Mouse (Mus musculus) layer of hippocampus, postnatal 14 days (tissue): ENCODE results near the gene Icos. TPM values are rescaled to one million over a fixed set of nuclear protein-coding genes. Genes with fewer than 3 reads are reported as not detected.

ENCODE experiments used
- DNase-seq, 2 experiments: peaks; one replicate each; pipeline ENCODE4 v3.0.0; 2021 to 2022; ENCODE audit warnings: low spot score in 2 of 2, mixed read lengths in 1 of 2
- long read RNA-seq, 2 experiments: library from polyadenylated mRNA; stranded (forward); transcript quantifications; one replicate each; pipeline ENCODE4 v2.0.0; 2021
- total RNA-seq, 2 experiments: library from RNA; stranded (reverse); gene quantifications; 2 replicates each; pipeline ENCODE4 v1.2.3; 2021

Gene Icos
- total RNA-seq: under 1 TPM; 0.17 to 0.21 TPM
- long read RNA-seq, experiment 1: 0 reads
- long read RNA-seq, experiment 2: 0 reads

GRCm38 (mm10) chr1:60977641-60978040 is at the start of gene Icos:
Icos (plus strand) TSS chr1:60977927.
- DNase-seq: no peak

DNA sequence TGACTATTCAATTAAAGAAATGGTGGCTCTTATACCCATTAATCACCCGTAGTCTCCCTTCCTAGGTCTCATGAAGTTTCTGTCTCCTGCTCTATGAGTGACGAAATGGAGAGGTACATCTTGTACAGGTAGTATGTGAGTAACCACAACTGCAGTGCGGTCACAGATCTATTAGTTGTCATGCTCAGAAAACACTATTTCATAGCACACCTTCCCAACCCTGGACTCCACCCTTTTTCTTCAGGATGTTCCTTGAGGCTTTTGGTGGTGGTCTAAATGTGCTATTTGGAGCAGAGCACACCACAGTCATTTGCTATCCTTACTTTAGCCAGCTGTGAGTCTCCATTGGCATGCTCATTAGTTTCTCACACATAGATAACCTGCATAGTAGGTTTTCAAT is 48.7 kb upstream of the Icos start:
- no peak for DNase-seq

- DNase-seq: no peak
Observed at GRCm38 (mm10) chr1:60930397-60930796, 47.3 kb upstream of the Icos start.

DNA sequence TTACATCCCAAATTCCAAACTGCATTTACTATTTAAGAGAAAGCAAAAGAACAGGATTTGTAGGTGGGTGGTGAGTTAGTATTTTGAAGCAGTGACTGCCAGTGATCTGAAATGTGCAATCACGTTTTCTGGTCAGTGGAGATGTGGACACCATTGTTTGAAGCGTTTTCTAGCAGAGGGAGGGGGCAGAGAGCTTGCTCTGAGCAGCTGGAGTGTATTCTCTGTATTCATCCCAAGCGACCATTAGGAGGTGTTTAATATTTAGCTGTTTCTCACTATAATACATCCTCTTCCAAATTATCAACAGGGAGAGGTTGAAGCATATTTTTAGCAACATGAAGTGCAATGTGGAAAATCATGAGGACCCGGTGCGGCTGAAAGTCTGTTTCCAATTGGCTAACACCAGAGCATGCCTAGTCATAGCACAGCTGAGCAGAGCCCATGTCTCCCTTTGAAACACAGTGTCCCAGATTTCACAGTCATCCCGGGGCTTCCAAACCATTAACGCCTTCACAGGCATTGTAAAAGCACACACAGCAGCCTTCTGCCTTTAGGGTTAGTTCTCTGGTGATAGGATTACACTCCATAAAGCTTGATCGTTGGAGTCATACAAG is 41.7 kb upstream of the Icos start:
- peak in 1 of 2 experiments; percentile 71 for DNase-seq

- DNase-seq: no peak
Observed at GRCm38 (mm10) chr1:60936963-60937711, 40.6 kb upstream of the Icos start.

- no peak for DNase-seq
Observed at GRCm38 (mm10) chr1:60938256-60938655, 39.5 kb upstream of the Icos start.

GRCm38 (mm10) chr1:60938974-60939373 is 38.8 kb upstream of the Icos start:
- DNase-seq: no peak

DNA sequence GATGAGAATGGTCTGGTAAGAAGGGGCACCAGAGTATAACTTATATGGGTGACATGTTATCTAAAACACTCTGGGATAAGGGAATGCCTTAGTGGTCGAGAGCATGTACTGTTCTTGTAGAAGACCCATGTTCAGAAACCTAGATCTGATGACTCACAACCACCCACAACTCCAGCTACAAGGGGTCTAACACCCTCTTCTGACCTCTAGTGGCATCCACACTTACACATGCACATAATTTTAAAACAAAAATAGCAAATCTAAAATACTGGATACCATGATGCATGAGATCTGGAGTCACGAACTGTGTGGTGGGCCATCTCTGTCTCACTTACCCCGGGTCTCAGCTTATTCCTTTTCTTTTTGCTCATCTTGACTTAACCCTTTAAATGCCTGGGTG is 37.7 kb upstream of the Icos start:
- no peak for DNase-seq

GRCm38 (mm10) chr1:60940620-60941019 is 37.1 kb upstream of the Icos start:
- DNase-seq: no peak

- DNase-seq: no peak
Observed at GRCm38 (mm10) chr1:60941056-60942048, 36.4 kb upstream of the Icos start.

GRCm38 (mm10) chr1:60942921-60943320 is 34.8 kb upstream of the Icos start:
- DNase-seq: no peak

DNA sequence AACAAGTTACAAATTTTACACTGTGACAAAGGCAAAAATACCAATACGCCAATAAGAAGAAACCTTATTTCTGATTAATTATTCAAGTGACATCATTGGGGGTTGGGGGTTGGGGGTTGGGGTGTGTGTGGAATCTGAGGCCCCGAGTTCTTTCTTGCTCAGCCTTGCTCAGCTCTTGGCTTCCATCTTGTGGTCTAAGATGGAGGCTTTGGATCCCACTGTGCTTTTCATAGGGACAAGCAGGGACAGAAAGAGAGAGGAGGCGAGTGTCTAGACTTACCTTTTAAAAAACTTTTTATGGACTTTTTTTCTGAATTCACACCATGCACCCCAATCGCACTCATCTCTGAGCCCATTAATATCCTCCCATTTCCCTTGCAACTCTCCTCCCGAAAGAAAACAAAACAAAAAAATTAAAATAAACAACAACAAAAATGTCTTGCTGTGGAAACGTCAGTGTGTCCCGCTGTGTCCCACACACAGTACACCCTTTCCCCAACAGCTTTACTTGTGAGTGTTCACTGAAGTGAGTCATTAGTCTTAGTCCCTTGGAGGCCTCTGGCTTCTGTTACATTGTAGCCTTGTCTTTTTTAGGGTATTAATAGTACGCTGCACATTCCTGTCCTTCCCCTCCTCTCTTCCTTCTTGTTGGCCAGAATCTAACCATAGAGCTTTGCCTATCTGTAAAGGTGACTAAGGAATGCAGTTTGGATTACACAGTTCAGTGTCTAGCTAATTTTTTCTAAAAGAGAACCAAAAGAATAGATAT is 31.9 kb upstream of the Icos start:
- no peak for DNase-seq

GRCm38 (mm10) chr1:60948112-60948511 is 29.6 kb upstream of the Icos start:
- DNase-seq: no peak

- DNase-seq: no peak
Observed at GRCm38 (mm10) chr1:60952958-60953357, 24.8 kb upstream of the Icos start.

GRCm38 (mm10) chr1:60953686-60954085 is 24.0 kb upstream of the Icos start:
- no peak for DNase-seq

GRCm38 (mm10) chr1:60954759-60955158 is 23.0 kb upstream of the Icos start:
- peak in 1 of 2 experiments; percentile 49 for DNase-seq

DNA sequence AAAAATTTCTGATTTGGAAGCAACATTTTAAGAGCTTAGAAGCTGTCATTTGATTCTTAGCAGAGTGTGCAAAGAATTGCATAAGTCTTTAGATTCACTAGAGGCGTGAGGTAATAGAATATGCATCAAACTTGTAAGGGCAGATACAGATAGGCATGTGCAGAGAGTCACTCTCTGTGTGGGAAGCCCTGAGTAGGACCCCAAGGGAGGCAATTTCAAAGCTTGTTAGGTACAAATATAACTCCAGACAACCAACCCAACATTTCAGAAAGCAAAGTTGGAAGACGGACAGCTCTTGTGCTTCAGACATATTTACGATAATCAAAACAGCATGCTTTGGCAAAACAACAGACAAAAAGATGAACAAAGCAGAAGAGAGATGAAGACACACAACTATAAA is 22.5 kb upstream of the Icos start:
- DNase-seq: no peak

DNA sequence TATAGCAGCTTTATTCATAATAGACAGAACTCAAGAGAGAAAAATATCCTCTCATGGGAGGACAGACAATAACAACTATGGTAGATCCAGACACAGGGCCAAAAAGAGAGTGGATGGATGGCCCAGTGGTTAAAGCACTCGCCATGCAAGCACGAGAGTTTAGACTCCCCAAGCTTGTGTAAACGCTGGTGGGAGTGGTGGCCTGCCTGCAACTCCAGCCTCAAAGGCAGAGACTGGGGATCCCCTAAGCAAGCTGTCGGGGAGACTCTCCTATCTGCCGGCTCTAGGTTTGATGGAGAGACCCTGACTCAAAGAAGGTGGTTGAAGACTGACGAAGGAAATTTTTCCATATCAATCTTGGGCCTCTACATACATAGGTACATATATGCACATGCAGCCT is 21.5 kb upstream of the Icos start:
- no peak for DNase-seq

DNA sequence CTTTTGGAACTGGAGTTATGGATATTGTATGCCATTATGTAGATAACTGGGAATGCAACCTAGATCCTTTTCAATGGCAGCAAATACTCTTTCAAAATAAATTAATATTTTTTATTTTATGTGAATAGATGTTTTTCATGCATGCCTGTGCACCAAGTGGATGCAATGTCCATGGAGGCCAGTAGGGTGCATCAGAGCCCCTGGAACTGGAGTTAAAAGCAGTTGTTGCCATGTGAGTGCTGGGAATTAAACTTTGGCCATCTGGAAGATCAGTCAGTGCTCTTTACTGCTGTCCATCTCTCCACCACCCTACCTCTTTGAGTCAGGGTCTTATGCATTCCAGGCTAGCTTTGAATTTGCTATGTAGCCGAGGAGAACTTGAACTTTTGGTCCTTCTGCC is 19.4 kb upstream of the Icos start:
- no peak for DNase-seq

DNA sequence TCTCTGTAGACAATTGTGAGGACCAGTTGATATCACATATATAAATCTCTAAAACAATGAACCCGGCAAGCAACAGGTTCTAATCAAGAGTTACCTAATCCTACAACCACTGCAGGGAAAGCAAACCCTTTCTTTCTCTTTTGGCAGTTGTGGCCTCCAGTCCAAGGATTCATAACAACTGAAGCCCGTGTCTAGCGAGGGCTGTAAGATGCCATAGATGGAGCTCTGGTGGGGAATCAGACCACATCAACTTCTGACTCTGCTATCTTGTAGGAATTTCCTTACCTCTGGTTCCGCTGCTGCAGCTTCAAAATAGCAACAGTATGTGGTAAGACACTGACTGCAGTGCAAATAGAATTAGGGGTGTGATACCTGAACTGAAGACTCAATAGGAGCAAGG is 18.5 kb upstream of the Icos start:
- DNase-seq: no peak

- no peak for DNase-seq
Observed at GRCm38 (mm10) chr1:60960451-60960850, 17.3 kb upstream of the Icos start.
